Mouse (Mus musculus) E14TG2a.4 (cell line): ENCODE data around the gene Thrb.

Source experiments
- H3K27me3 ChIP-seq: 2 replicates; pipeline ENCODE4 v1.6.1; 2014; ENCODE audit warnings: low read length, control low read depth; ENCODE audit not compliant: insufficient read depth
- H3K36me3 ChIP-seq: 2 replicates; pipeline ENCODE4 v1.6.1; 2014; ENCODE audit warnings: low read length, control low read depth; ENCODE audit not compliant: insufficient read depth
- H3K4me1 ChIP-seq: replicated peaks from 2 replicates; pipeline ENCODE4 v1.6.1; 2014; ENCODE audit warnings: low read depth, low read length, control low read depth
- H3K4me3 ChIP-seq: replicated peaks from 2 replicates; pipeline ENCODE4 v1.5.1; 2014; ENCODE audit warnings: mild to moderate bottlenecking, low read length
- H3K9me3 ChIP-seq: 2 replicates; pipeline ENCODE4 v1.6.1; 2014; ENCODE audit warnings: low read length, control low read depth
- CTCF ChIP-seq: conservative IDR thresholded peaks from 2 replicates; pipeline ENCODE4 v1.5.1; 2014; ENCODE audit warnings: low read length
- NANOG ChIP-seq: IDR thresholded peaks from 2 replicates; pipeline ENCODE4 v1.6.1; 2014; ENCODE audit warnings: borderline replicate concordance, low read length, mixed read lengths
- POU5F1 ChIP-seq: IDR thresholded peaks from 2 replicates; pipeline ENCODE4 v1.6.1; 2014; ENCODE audit warnings: low read length, borderline replicate concordance

Thrb gene

DNA sequence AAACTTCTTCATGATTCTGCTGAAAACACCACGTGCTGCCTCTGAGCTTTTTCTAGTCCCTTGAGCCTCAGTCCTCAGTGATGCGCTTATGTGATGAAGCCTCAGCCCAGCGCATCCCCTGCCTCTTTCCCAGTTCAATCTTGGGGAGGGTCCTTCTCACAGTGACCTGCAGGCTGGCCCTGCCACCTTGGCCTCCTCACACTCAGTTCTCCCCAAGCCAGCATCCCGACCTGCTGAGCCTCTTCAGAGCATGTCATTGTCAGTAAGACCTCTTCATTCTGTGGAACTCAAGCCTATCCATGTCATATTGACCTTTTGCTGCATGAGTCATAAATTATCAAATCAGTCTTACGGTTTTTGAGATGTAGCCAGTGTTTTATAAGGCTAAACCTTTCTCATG, 376.5 kb downstream of the Thrb start:
- no peak overlapping the region for H3K4me3 ChIP-seq
- H3K36me3 ChIP-seq: no peaks in the 10 kb centered on the region
- 0 out of 2 replicates have a peak, but pooled peaks cover 17% of the 10 kb centered on the region for H3K4me1 ChIP-seq
- TF ChIP-seq POU5F1: no peak
- no peak for TF ChIP-seq NANOG
- no peak for TF ChIP-seq CTCF
- H3K27me3 ChIP-seq: no peaks in the 10 kb centered on the region
- no peaks in the 10 kb centered on the region for H3K9me3 ChIP-seq

DNA sequence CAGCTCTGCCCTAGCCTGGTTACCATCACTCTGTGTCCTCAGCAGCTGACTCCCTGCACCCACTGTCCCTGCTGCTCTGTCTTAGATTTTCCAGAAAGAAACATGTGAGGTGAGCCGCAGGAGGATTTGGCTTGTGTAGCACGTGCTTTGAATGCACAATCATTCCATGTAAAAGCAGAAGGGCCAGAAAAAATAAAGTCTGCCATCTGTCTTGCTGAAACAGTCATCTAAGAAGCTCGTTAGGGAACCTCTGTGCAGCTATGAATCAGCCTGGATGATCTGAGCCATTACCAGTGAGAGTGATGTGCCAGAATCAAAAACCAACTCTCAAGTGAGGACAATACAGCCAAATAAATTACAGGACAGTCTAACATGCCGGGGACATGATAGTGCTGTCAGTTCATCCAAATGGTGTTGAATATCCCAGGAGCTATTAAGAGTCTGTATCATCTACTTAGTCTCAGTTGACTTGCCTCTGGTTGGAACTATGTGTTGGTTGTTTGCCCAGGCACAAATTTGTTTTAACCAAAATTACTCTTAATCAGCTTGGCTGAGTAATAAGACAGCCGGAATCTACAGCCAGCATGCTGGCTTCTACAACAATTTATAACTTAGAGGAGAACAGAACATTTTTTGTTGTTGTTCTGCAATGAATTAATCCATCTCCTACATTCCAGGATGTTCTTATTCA, 402.2 kb downstream of the Thrb start:
- H3K4me3 ChIP-seq: no peak overlapping the region
- TF ChIP-seq POU5F1 (no peak), CTCF (no peak), NANOG (no peak)

More for the DNA sequence above, 402.2 kb downstream of the Thrb start:
- no peaks in the 10 kb centered on the region for H3K27me3 ChIP-seq
- H3K4me1 ChIP-seq: no peaks in the 10 kb centered on the region
- H3K36me3 ChIP-seq: no peaks in the 10 kb centered on the region
- no peaks in the 10 kb centered on the region for H3K9me3 ChIP-seq
